Mouse (Mus musculus) hindbrain, embryonic 13.5 days (tissue): ENCODE measurements around the gene Dnah1. TPM values are rescaled to one million over a fixed set of nuclear protein-coding genes. Genes with fewer than 3 reads are reported as not detected.

ENCODE experiments used
- ATAC-seq: fragments of 200-750 bp; cut with Nextera tagmentation; 2 replicates; pipeline ENCODE4 v1.8.0; 2017; ENCODE audit warnings: moderate TSS enrichment; ENCODE audit not compliant: low FRiP score
- H3K27ac ChIP-seq: fragments of 300-500 bp; sonication (generic); 2 replicates; pipeline ENCODE4 v1.5.1; 2015; ENCODE audit warnings: inconsistent platforms, mild to moderate bottlenecking, moderate library complexity
- H3K27me3 ChIP-seq: fragments of 300-500 bp; sonication (generic); 2 replicates; pipeline ENCODE4 v1.6.1; 2015; ENCODE audit warnings: mild to moderate bottlenecking, inconsistent platforms
- H3K36me3 ChIP-seq: fragments of 300-500 bp; sonication (generic); 2 replicates; pipeline ENCODE4 v1.6.1; 2015; ENCODE audit warnings: mild to moderate bottlenecking, inconsistent platforms
- H3K4me1 ChIP-seq: fragments of 300-500 bp; sonication (generic); replicated peaks from 2 replicates; pipeline ENCODE4 v1.6.1; 2015; ENCODE audit warnings: inconsistent platforms
- H3K4me2 ChIP-seq: fragments of 300-500 bp; sonication (generic); 2 replicates; pipeline ENCODE4 v1.6.1; 2015; ENCODE audit warnings: inconsistent platforms, mild to moderate bottlenecking, moderate library complexity
- H3K4me3 ChIP-seq: fragments of 300-500 bp; sonication (generic); 2 replicates; pipeline ENCODE4 v1.5.1; 2015; ENCODE audit warnings: mild to moderate bottlenecking, inconsistent platforms
- H3K9ac ChIP-seq: fragments of 300-500 bp; sonication (generic); 2 replicates; pipeline ENCODE4 v1.6.1; 2015; ENCODE audit warnings: mild to moderate bottlenecking, inconsistent platforms
- H3K9me3 ChIP-seq: fragments of 300-500 bp; sonication (generic); 2 replicates; pipeline ENCODE4 v1.6.1; 2016; ENCODE audit warnings: inconsistent platforms
- WGBS: fragments of 180-500 bp; shearing (Covaris S2); methylation state at CpG from one replicate; pipeline ENCODE4 v1.1.7; 2015; 5-methylcytosine and 5-hydroxymethylcytosine counted together
- polyA plus RNA-seq: library from polyadenylated mRNA; unstranded; fragments of >200 nt; fragmentation: Nextera tagmentation; extraction: Ambion mirVana; gene quantifications from 2 replicates; pipeline ENCODE4 v1.2.1, GENCODE M21; 2015

The Dnah1 gene
- polyA plus RNA-seq, 1 experiment from 2014 or later: 4.1 TPM

DNA sequence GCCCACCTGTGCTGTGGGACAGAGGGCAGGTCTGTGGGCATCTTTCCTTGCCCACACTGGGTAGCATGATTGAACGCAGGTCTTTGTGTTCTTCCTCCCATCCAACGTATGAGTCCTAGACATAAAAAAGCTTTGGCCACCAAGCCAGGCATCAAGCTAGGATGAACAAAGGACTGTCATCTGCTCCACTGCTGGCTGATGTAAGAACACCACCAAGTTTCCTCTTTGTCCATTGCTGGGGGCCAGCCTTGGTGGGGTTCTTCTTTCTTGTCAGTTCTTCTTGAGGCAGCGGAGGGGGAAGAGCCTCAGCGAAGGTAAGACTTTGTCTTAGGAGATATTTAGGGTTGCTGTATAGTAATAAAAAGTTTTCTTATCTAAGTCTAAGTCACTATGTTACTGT, 7.3 kb upstream of the Dnah1 start:
- no peak overlapping the region for H3K4me2 ChIP-seq
- H3K27ac ChIP-seq: no peak overlapping the region
- WGBS: 80% methylated on average over 4 of the region's 4 CpGs
- no peaks in the 10 kb centered on the region for H3K36me3 ChIP-seq
- H3K9me3 ChIP-seq: no peaks in the 10 kb centered on the region
- no peak overlapping the region for H3K9ac ChIP-seq
- no peak overlapping the region for H3K4me3 ChIP-seq
- ATAC-seq: no peak
- peaks cover 6% of the 10 kb centered on the region for H3K4me1 ChIP-seq
- H3K27me3 ChIP-seq: peaks cover 13% of the 10 kb centered on the region

GRCm38 (mm10) chr14:31329741-31330140, 6.0 kb upstream of the Dnah1 start:
- Histone ChIP-seq H3K4me1 (no peaks in the 10 kb centered on the region), H3K36me3 (no peaks in the 10 kb centered on the region), H3K27ac (no peak overlapping the region), H3K4me3 (no peak overlapping the region), H3K27me3 (peaks cover 13% of the 10 kb centered on the region), H3K9me3 (no peaks in the 10 kb centered on the region), H3K4me2 (no peak overlapping the region), H3K9ac (no peak overlapping the region)
- WGBS: 48% methylated on average over 2 of the region's 2 CpGs
- ATAC-seq: no peak

DNA sequence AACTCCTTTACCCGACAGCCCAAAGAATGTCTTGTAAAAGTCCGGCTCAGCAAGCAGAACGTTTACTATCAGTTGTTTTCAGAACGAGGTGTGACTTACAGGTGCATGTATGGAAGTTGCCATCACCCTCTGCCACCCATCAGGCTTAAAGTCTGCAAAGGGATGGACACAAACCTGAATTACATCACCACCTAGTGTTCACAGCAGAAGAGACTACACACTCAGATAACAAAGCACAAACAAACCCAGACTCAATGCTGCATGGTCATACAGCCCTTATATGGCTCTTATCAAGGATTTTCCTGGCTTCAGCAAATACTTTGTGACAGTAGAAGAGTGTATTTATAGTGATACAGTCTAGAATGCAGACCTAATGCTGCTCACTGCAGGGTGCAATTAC, 4.0 kb upstream of the Dnah1 start:
- Histone ChIP-seq H3K36me3 (no peaks in the 10 kb centered on the region), H3K9ac (no peak overlapping the region), H3K4me3 (no peak overlapping the region), H3K4me1 (peaks cover 8% of the 10 kb centered on the region), H3K27ac (no peak overlapping the region), H3K27me3 (peaks cover 13% of the 10 kb centered on the region), H3K9me3 (no peaks in the 10 kb centered on the region), H3K4me2 (no peak overlapping the region)
- 82% methylated on average over 4 of the region's 4 CpGs for WGBS
- ATAC-seq: no peak

- no peak overlapping the region for H3K4me3 ChIP-seq
- no peak overlapping the region for H3K4me2 ChIP-seq
- no peaks in the 10 kb centered on the region for H3K9me3 ChIP-seq
- no peak overlapping the region for H3K27ac ChIP-seq
- no peak overlapping the region for H3K9ac ChIP-seq
- H3K27me3 ChIP-seq: peaks cover 13% of the 10 kb centered on the region
- H3K36me3 ChIP-seq: no peaks in the 10 kb centered on the region
- WGBS: 94% methylated on average over 1 of the region's 1 CpGs
- ATAC-seq: no peak
- H3K4me1 ChIP-seq: peaks cover 8% of the 10 kb centered on the region
Measured at GRCm38 (mm10) chr14:31327196-31327595, 3.5 kb upstream of the Dnah1 start.

DNA sequence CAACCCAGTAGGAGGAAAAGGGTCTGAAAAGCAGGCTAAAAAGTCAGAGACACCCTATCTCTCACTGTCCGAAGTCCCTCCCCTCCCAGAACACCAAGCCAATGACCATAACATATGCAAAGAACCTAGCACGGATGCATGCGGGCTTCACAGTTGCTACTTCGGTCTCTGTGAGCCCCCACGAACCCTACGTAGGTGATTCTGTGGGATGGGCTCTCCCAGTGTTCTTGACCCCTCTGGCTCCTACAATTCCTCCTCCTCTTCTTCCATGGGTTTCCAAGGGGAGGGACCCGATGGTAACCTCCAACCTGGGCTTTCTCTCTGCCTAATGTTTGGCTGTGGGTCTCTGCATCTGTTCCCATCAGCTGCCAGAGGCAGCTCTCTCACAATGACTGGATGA, 3.1 kb upstream of the Dnah1 start:
- no peak overlapping the region for H3K4me2 ChIP-seq
- no peak overlapping the region for H3K9ac ChIP-seq
- peaks cover 8% of the 10 kb centered on the region for H3K4me1 ChIP-seq
- no peak for ATAC-seq
- H3K27ac ChIP-seq: no peak overlapping the region
- no peak overlapping the region for H3K4me3 ChIP-seq
- H3K9me3 ChIP-seq: no peaks in the 10 kb centered on the region
- peaks cover 13% of the 10 kb centered on the region for H3K27me3 ChIP-seq
- 76% methylated on average over 7 of the region's 7 CpGs for WGBS
- H3K36me3 ChIP-seq: no peaks in the 10 kb centered on the region

GRCm38 (mm10) chr14:31325551-31325950, 1.9 kb upstream of the Dnah1 start:
- WGBS: 56% methylated on average over 5 of the region's 5 CpGs
- H3K27ac ChIP-seq: no peak overlapping the region
- no peak for ATAC-seq
- H3K4me2 ChIP-seq: no peak overlapping the region
- H3K9me3 ChIP-seq: no peaks in the 10 kb centered on the region
- H3K36me3 ChIP-seq: no peaks in the 10 kb centered on the region
- peaks cover 9% of the 10 kb centered on the region for H3K27me3 ChIP-seq
- no peak overlapping the region for H3K4me3 ChIP-seq
- H3K4me1 ChIP-seq: peaks cover 8% of the 10 kb centered on the region
- no peak overlapping the region for H3K9ac ChIP-seq

DNA sequence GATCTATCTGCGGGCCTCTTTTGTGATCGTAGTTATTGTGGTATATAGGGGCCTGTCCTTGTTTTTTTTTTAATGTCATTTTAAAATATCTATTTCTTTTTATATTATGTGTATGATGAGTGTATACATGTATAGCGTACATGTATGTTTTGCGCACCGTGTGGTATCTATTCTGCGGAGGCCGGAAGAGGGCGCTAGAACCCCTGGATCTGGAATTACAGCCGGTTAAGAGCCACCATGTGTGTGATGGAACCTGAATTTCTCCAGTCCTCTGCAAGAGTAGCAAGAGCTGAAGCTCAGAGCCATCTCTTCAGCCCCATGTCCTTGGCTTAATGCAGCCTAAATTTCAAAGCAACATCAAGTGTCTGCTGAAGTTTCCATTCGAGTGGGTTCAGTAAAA, 1.2 kb upstream of the Dnah1 start:
- 69% methylated on average over 10 of the region's 10 CpGs for WGBS
- ATAC-seq: no peak

DNA sequence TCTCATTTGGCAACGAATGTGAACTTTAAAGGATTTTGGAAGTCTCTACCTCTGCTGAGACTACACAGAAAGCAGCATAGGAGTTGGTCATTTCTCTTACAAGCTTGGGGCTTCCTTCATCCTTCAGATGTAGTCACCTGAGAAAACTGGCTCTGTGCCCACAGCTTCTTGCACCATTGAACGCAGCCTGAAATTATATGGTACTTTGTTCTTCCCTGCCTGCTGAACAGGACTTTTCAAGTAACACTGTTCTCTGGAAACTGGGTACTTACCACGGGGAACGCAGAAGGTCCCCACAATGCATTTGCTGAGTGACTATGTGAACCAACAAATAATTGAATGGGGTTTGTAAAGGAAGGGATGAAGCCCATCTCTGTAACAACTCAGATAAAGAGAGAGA, 507 bp downstream of the Dnah1 start:
- Histone ChIP-seq H3K27me3 (0 out of 2 replicates have a peak, but pooled peaks cover 3% of the 10 kb centered on the region), H3K9ac (no peak overlapping the region), H3K4me3 (peak overlapping the region; percentile 27; the same call in 1 of the 2 replicates), H3K36me3 (no peaks in the 10 kb centered on the region), H3K9me3 (no peaks in the 10 kb centered on the region), H3K4me1 (peaks cover 8% of the 10 kb centered on the region), H3K27ac (no peak overlapping the region), H3K4me2 (peak overlapping the region; percentile 52)
- 82% methylated on average over 4 of the region's 4 CpGs for WGBS
- no peak for ATAC-seq

More for the DNA sequence above, 1.2 kb upstream of the Dnah1 start:
- H3K27ac ChIP-seq: no peak overlapping the region
- no peak overlapping the region for H3K4me2 ChIP-seq
- peaks cover 9% of the 10 kb centered on the region for H3K27me3 ChIP-seq
- peaks cover 8% of the 10 kb centered on the region for H3K4me1 ChIP-seq
- no peaks in the 10 kb centered on the region for H3K9me3 ChIP-seq
- no peaks in the 10 kb centered on the region for H3K36me3 ChIP-seq
- H3K4me3 ChIP-seq: no peak overlapping the region
- no peak overlapping the region for H3K9ac ChIP-seq

- no peaks in the 10 kb centered on the region for H3K36me3 ChIP-seq
- H3K4me2 ChIP-seq: no peak overlapping the region
- H3K27me3 ChIP-seq: 0 out of 2 replicates have a peak, but pooled peaks cover 3% of the 10 kb centered on the region
- H3K9me3 ChIP-seq: no peaks in the 10 kb centered on the region
- H3K9ac ChIP-seq: no peak overlapping the region
- no peak overlapping the region for H3K27ac ChIP-seq
- ATAC-seq: no peak
- no peak overlapping the region for H3K4me3 ChIP-seq
- H3K4me1 ChIP-seq: peaks cover 8% of the 10 kb centered on the region
- 86% methylated on average over 3 of the region's 3 CpGs for WGBS
Measured at GRCm38 (mm10) chr14:31322191-31322590, 1.5 kb downstream of the Dnah1 start.

GRCm38 (mm10) chr14:31321181-31321580, 2.5 kb downstream of the Dnah1 start:
- Histone ChIP-seq H3K4me2 (no peak overlapping the region), H3K4me1 (peaks cover 8% of the 10 kb centered on the region), H3K9ac (no peak overlapping the region), H3K4me3 (no peak overlapping the region), H3K36me3 (no peaks in the 10 kb centered on the region), H3K27me3 (no peaks in the 10 kb centered on the region), H3K9me3 (no peaks in the 10 kb centered on the region), H3K27ac (no peak overlapping the region)
- 84% methylated on average over 11 of the region's 11 CpGs for WGBS
- ATAC-seq: no peak

- Histone ChIP-seq H3K4me2 (no peak overlapping the region), H3K4me1 (peaks cover 8% of the 10 kb centered on the region), H3K9me3 (no peaks in the 10 kb centered on the region), H3K27me3 (no peaks in the 10 kb centered on the region), H3K4me3 (no peak overlapping the region), H3K36me3 (no peaks in the 10 kb centered on the region), H3K27ac (no peak overlapping the region), H3K9ac (no peak overlapping the region)
- 89% methylated on average over 10 of the region's 10 CpGs for WGBS
- ATAC-seq: no peak
Measured at GRCm38 (mm10) chr14:31319546-31319945, 4.2 kb downstream of the Dnah1 start.

GRCm38 (mm10) chr14:31317754-31318153, 5.9 kb downstream of the Dnah1 start:
- Histone ChIP-seq H3K9ac (no peak overlapping the region), H3K4me2 (no peak overlapping the region), H3K4me3 (no peak overlapping the region), H3K4me1 (no peaks in the 10 kb centered on the region), H3K27ac (no peak overlapping the region), H3K27me3 (no peaks in the 10 kb centered on the region), H3K9me3 (no peaks in the 10 kb centered on the region), H3K36me3 (no peaks in the 10 kb centered on the region)
- ATAC-seq: no peak
- 83% methylated on average over 3 of the region's 3 CpGs for WGBS

DNA sequence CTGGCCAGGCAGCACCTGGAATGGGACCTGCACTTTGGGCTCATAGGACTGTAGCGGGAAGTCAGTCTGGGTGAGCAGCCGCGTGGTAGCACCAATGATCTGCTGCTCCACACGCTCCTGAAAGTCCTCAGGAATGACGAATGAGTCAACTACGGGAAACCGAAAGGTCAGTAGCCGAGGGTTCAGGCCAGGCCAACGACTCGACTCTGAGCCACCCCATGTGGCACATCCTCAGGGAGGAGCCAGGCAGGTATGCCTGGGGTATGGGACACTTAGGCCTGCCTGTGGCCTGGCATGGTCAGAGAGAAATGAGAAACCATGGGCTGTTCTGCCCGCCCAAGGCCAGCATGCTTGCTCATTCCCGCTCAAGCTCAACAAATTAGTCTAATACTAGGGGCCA, 7.1 kb downstream of the Dnah1 start:
- Histone ChIP-seq H3K4me1 (no peaks in the 10 kb centered on the region), H3K36me3 (no peaks in the 10 kb centered on the region), H3K27ac (no peak overlapping the region), H3K4me3 (no peak overlapping the region), H3K4me2 (no peak overlapping the region), H3K9me3 (no peaks in the 10 kb centered on the region), H3K9ac (no peak overlapping the region), H3K27me3 (no peaks in the 10 kb centered on the region)
- 79% methylated on average over 12 of the region's 12 CpGs for whole genome bisulfite sequencing
- ATAC-seq: no peak
